8 mouse cellular contexts compared by ENCODE assay signal in the genomic region with DNA sequence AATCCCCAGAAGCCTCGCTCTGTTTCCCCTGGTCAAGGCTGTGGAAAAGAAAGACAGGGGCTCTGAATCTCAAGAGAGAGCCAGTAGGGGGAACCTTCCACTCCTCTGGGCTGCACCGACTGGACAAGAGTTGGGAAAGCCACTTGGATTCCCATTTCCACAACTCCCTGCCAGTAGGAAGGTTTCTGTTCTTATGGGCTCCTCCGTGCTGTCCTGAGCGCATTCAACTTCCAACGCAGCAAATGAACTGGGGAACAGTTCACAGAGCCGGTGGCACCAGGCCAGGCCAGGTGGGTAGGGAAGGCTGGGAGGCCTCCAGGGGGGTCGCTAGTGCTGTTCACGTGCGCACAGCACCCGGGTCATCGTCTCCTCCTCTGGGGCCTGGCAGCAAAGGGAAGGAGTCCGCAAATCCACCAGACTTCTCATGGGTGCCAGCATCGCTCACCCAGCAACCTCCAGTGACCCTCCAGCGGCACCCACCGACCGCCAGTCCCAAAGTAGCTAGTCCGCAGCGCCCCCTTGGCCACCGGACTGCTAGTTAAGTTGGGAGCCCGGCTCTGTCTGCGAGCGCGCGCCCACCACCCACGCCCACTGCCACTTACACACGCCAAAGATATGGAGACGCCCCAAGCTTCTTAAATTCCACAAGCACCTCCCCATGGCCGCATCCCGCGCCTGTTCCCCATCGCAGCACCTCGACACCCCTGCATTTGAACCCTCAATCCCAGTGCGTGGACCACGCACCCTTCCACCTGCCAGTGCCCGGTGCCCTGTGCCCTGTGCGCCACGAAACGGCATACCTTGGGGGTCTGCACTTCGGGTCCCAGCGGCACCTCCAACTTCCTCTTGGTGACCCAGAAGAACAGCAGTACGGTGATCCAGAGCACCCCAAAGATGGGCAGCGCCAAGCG. TPM values are rescaled to one million over a fixed set of nuclear protein-coding genes. Genes with fewer than 3 reads are reported as not detected.
DNase-seq lines count a peak whose midpoint lies in the region; ATAC-seq and TF ChIP-seq lines count a peak whose summit lies in the region.

No protein-coding gene starts in this region.

- no peak overlapping the region for H3K27ac ChIP-seq in heart, embryonic 13.5 days (replicated peaks)
- H3K27ac ChIP-seq in forebrain, postnatal 0 days (ENCODE audit: low read depth, low read length), result peak overlapping the region; percentile 77
- peak overlapping the region; percentile 66 for H3K27ac ChIP-seq in kidney, embryonic 15.5 days
- no peak overlapping the region for H3K27ac ChIP-seq in liver, embryonic 14.5 days

- DNase-seq in heart, postnatal 14 days, result no peak
- DNase-seq in cerebellum, adult 9-11 months, result peak; percentile 10
- DNase-seq in forebrain, postnatal 0 days, result peak; percentile 40
- DNase-seq in liver, embryonic 14.5 days (ENCODE audit: low read depth in 3 of 3, low spot score in 3 of 3), result no peak
- peak; percentile 58 for DNase-seq in right cerebral cortex, postnatal 4 days
- DNase-seq in spleen, postnatal 14 days (ENCODE audit: low spot score in 2 of 2), result no peak

- H3K4me1 ChIP-seq in heart, embryonic 13.5 days, result peaks cover 14% of the 10 kb centered on the region
- peaks cover 26% of the 10 kb centered on the region for H3K4me1 ChIP-seq in forebrain, postnatal 0 days (ENCODE audit: insufficient read depth)
- H3K4me1 ChIP-seq in kidney, embryonic 15.5 days, result peaks cover 14% of the 10 kb centered on the region
- H3K4me1 ChIP-seq in liver, embryonic 14.5 days (replicated peaks; ENCODE audit: control insufficient read depth in 2 of 2, insufficient read depth in 2 of 2, low read length in 1 of 2), result no peaks in the 10 kb centered on the region

- no peak for TF ChIP-seq EP300 in liver, embryonic 14.5 days (IDR thresholded peaks at IDR 0.05; ENCODE audit: low read depth)

- H3K9me3 ChIP-seq in heart, embryonic 13.5 days, result peaks cover 7% of the 10 kb centered on the region; the same call in 1 of the 2 replicates
- no peaks in the 10 kb centered on the region for H3K9me3 ChIP-seq in forebrain, postnatal 0 days (ENCODE audit: low read length)
- H3K9me3 ChIP-seq in kidney, embryonic 15.5 days (replicated peaks), result no peaks in the 10 kb centered on the region
- H3K9me3 ChIP-seq in liver, embryonic 14.5 days (ENCODE audit: control insufficient read depth, low read length), result no peaks in the 10 kb centered on the region

- TF ChIP-seq CTCF in forebrain, postnatal 0 days (IDR thresholded peaks at IDR 0.05; ENCODE audit: low read depth), result no peak; the same call in 1 of the 2 replicates
- TF ChIP-seq CTCF in liver, embryonic 14.5 days (IDR thresholded peaks at IDR 0.05; ENCODE audit: low read depth), result no peak

- peak overlapping the region; percentile 74 for H3K9ac ChIP-seq in heart, embryonic 13.5 days
- peak overlapping the region; percentile 69 for H3K9ac ChIP-seq in forebrain, postnatal 0 days
- H3K9ac ChIP-seq in kidney, embryonic 15.5 days, result peak overlapping the region; percentile 56
- H3K9ac ChIP-seq in liver, embryonic 14.5 days (replicated peaks), result no peak overlapping the region

- WGBS in heart, embryonic 13.5 days, result 3% methylated on average over 43 of the region's 43 CpGs
- 2% methylated on average over 43 of the region's 43 CpGs for WGBS in forebrain, postnatal 0 days
- under 1% methylated on average over 43 of the region's 43 CpGs for WGBS in kidney, embryonic 15.5 days
- 4% methylated on average over 43 of the region's 43 CpGs for WGBS in liver, embryonic 14.5 days (ENCODE audit: insufficient replicate concordance)

- intact Hi-C loops in heart, postnatal 14 days (cut with DNase I), result loop anchor here (10.0 kb wide), 1 partner anchor 135 kb away; no protein-coding TSS in a partner anchor

- H3K27me3 ChIP-seq in heart, embryonic 13.5 days (replicated peaks), result peaks cover 67% of the 10 kb centered on the region
- no peaks in the 10 kb centered on the region; the same call in 1 of the 2 replicates for H3K27me3 ChIP-seq in forebrain, postnatal 0 days (ENCODE audit: insufficient read depth, low read length)
- peaks cover 55% of the 10 kb centered on the region for H3K27me3 ChIP-seq in kidney, embryonic 15.5 days
- peaks cover 28% of the 10 kb centered on the region for H3K27me3 ChIP-seq in liver, embryonic 14.5 days (ENCODE audit: control insufficient read depth, insufficient read depth, low read length)

- no peak for ATAC-seq in heart, embryonic 13.5 days (ENCODE audit: extremely low read depth, insufficient number of reproducible peaks, low FRiP score, low TSS enrichment)
- peak; percentile 23; the same call in 1 of the 2 replicates for ATAC-seq in forebrain, postnatal 0 days
- ATAC-seq in kidney, embryonic 15.5 days (replicated peaks; ENCODE audit: low FRiP score), result peak; percentile 43
- ATAC-seq in liver, embryonic 14.5 days (ENCODE audit: insufficient read depth), result no peak

- no peaks in the 10 kb centered on the region for H3K36me3 ChIP-seq in heart, embryonic 13.5 days
- no peaks in the 10 kb centered on the region for H3K36me3 ChIP-seq in forebrain, postnatal 0 days (ENCODE audit: insufficient read depth)
- no peaks in the 10 kb centered on the region for H3K36me3 ChIP-seq in kidney, embryonic 15.5 days
- H3K36me3 ChIP-seq in liver, embryonic 14.5 days (replicated peaks; ENCODE audit: control insufficient read depth, insufficient read depth, low read depth), result no peaks in the 10 kb centered on the region

- peak overlapping the region; percentile 97 for H3K4me2 ChIP-seq in heart, embryonic 13.5 days
- peak overlapping the region; percentile 90 for H3K4me2 ChIP-seq in forebrain, postnatal 0 days (ENCODE audit: low read depth)
- H3K4me2 ChIP-seq in kidney, embryonic 15.5 days, result peak overlapping the region; percentile 92
- H3K4me2 ChIP-seq in liver, embryonic 14.5 days (ENCODE audit: low read depth), result peak overlapping the region; percentile 43

- H3K4me3 ChIP-seq in heart, embryonic 13.5 days, result peak overlapping the region; percentile 63
- H3K4me3 ChIP-seq in forebrain, postnatal 0 days (ENCODE audit: low read depth, low read length), result peak overlapping the region; percentile 66
- peak overlapping the region; percentile 56 for H3K4me3 ChIP-seq in kidney, embryonic 15.5 days (replicated peaks)
- no peak overlapping the region; a peak in 1 of 4 replicates for H3K4me3 ChIP-seq in liver, embryonic 14.5 days (ENCODE audit: insufficient read depth in 1 of 2, low read depth in 2 of 2, low read length in 2 of 2)

RNA-seq across cellular contexts. Expression of a gene that starts 0.9 kb away (rescaled TPM):
- polyA plus RNA-seq in heart, embryonic 13.5 days (2015; fragmentation: Nextera tagmentation; extraction: Ambion mirVana), result 0.99 and 1.1 TPM in 2 replicates
- not detected for total RNA-seq in heart, postnatal 14 days (2021)
- total RNA-seq in forebrain, postnatal 0 days (2014; rRNA removed), result 14.3 and 17.8 TPM in 2 replicates
- 16.7 and 16.8 TPM in 2 replicates for polyA plus RNA-seq in forebrain, postnatal 0 days (2015; fragmentation: Nextera tagmentation; extraction: Ambion mirVana)
- 13.0 and 14.6 TPM in 2 replicates for polyA plus RNA-seq in kidney, embryonic 15.5 days (2015; fragmentation: Nextera tagmentation; extraction: Ambion mirVana)
- 0.03 and 0.09 TPM in 2 replicates for polyA plus RNA-seq in liver, embryonic 14.5 days (2012; rRNA removed)
- 0.08 TPM in 1 of 2 replicates, not detected in the other for polyA plus RNA-seq in liver, embryonic 14.5 days (2014; fragmentation: Nextera tagmentation; extraction: Ambion mirVana)

Comparison
In these comparisons a context has a peak if more than half of its experiments do, and no peak if none do; other contexts are left out.
1. ATAC-seq: peak in forebrain, postnatal 0 days (single experiment) and kidney, embryonic 15.5 days (single experiment); none in heart, embryonic 13.5 days (single experiment) and liver, embryonic 14.5 days (single experiment).
2. H3K27ac ChIP-seq: peak in forebrain, postnatal 0 days (single experiment) and kidney, embryonic 15.5 days (single experiment); none in heart, embryonic 13.5 days (single experiment) and liver, embryonic 14.5 days (single experiment).
3. H3K4me2 ChIP-seq: peak in every context shown above with its lines; median percentile 97 in heart, embryonic 13.5 days; 92 in kidney, embryonic 15.5 days; 90 in forebrain, postnatal 0 days; 43 in liver, embryonic 14.5 days.
4. H3K4me3 ChIP-seq: peak in heart, embryonic 13.5 days (single experiment), forebrain, postnatal 0 days (single experiment) and kidney, embryonic 15.5 days (single experiment); none in liver, embryonic 14.5 days (0 of 2).
5. DNase-seq: peak in cerebellum, adult 9-11 months (single experiment), forebrain, postnatal 0 days (single experiment) and right cerebral cortex, postnatal 4 days (single experiment); none in heart, postnatal 14 days (0 of 2), liver, embryonic 14.5 days (0 of 3) and spleen, postnatal 14 days (0 of 2).